Mouse (Mus musculus) lung, postnatal 0 days (tissue): Measurements from ENCODE around the gene Rfc2.

Experiments used
- CTCF ChIP-seq: IDR thresholded peaks from 2 replicates; pipeline ENCODE4 v1.5.1; 2016; ENCODE audit warnings: antibody characterized with exemption, mild to moderate bottlenecking
- EP300 ChIP-seq: IDR thresholded peaks from 2 replicates; pipeline ENCODE4 v1.6.1; 2016; ENCODE audit warnings: antibody characterized with exemption, mild to moderate bottlenecking, control low read depth

DNA sequence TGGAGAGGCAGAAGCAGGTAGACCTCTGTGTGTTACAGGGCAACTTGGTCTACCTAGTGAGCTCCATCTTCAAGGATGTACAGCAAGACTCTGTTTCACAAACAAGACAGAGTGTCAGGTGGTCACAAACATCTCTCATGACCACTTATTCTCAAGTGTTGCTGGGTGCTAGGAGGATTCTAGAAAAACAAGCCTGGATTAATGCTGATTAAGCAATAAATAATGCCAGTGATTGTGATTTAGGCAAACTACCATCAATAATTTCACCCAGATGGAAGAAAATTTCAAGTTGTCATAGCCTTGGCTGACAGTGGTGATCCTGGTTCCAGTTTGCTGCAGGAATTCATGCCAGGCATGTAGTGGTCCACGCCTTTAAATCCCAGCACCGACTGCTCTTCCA is 16.9 kb upstream of the Rfc2 start:
- TF ChIP-seq CTCF (no peak), EP300 (no peak)
